Mouse (Mus musculus) embryonic fibroblast, embryonic 13.5 days (primary cell): ENCODE data around the gene Zfp131.

ENCODE experiments used
- CTCF ChIP-seq: IDR thresholded peaks from 2 replicates; pipeline ENCODE4 v1.5.1; 2011; ENCODE audit warnings: mild to moderate bottlenecking, control low read depth, low read length, moderate library complexity, borderline replicate concordance; ENCODE audit not compliant: insufficient read depth
- POLR2A ChIP-seq: IDR thresholded peaks from 2 replicates; pipeline ENCODE4 v1.6.1; 2011; ENCODE audit warnings: low read depth, mild to moderate bottlenecking, control low read depth, low read length, moderate library complexity

DNA sequence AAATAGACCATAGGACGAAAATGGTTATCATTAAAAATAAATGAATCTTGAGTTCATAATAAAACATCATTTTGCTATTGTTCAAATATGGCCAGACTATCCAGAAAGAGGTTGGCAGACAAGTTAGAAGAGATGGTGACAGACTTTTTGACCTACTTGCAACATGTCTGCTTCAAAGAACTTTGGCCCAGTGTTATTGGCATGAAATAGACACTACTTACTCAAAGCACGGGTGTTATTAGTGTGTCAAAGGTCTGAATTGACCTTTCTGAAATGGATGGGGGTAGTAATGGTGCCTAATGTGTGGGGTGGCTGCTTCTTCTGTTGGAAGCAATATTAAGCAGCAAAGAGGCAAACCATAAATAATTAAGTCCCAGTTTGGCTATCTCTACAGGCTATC is 74.6 kb downstream of the Zfp131 start:
- TF ChIP-seq CTCF, result no peak
- TF ChIP-seq POLR2A, result no peak
